Mouse (Mus musculus) forebrain, embryonic 12.5 days (tissue): ENCODE measurements at regions not wholly inside any gene's neighbourhood (a gene's known extent, or its start where the extent isn't known, plus 50 kb on each side); places are given as distances from the start of the nearest gene placed in this dataset.

Experiments
- ATAC-seq: fragments of 200-750 bp; cut with Nextera tagmentation; 2 replicates; pipeline ENCODE4 v1.8.0; 2017; ENCODE audit warnings: moderate TSS enrichment; ENCODE audit not compliant: low FRiP score
- H3K27ac ChIP-seq: fragments of 300-500 bp; sonication (generic); 2 replicates; pipeline ENCODE4 v1.5.1; 2016; ENCODE audit warnings: mild to moderate bottlenecking
- H3K27me3 ChIP-seq: fragments of 300-500 bp; sonication (generic); 2 replicates; pipeline ENCODE4 v1.6.1; 2016; ENCODE audit warnings: mild to moderate bottlenecking
- H3K36me3 ChIP-seq: fragments of 300-500 bp; sonication (generic); replicated peaks from 2 replicates; pipeline ENCODE4 v1.6.1; 2016; ENCODE audit warnings: mild to moderate bottlenecking
- H3K4me1 ChIP-seq: fragments of 300-500 bp; sonication (generic); 2 replicates; pipeline ENCODE4 v1.6.1; 2016
- H3K4me2 ChIP-seq: fragments of 300-500 bp; sonication (generic); 2 replicates; pipeline ENCODE4 v1.6.1; 2016; ENCODE audit warnings: mild to moderate bottlenecking, moderate library complexity
- H3K4me3 ChIP-seq: fragments of 300-500 bp; sonication (generic); replicated peaks from 2 replicates; pipeline ENCODE4 v1.5.1; 2016; ENCODE audit warnings: mild to moderate bottlenecking
- H3K9ac ChIP-seq: fragments of 300-500 bp; sonication (generic); 2 replicates; pipeline ENCODE4 v1.6.1; 2016; ENCODE audit warnings: mild to moderate bottlenecking
- H3K9me3 ChIP-seq: fragments of 300-500 bp; sonication (generic); 2 replicates; pipeline ENCODE4 v1.6.1; 2016
- WGBS: fragments of 180-500 bp; shearing (Covaris S2); methylation state at CpG from one replicate; pipeline ENCODE4 v1.1.7; 2016; 5-methylcytosine and 5-hydroxymethylcytosine counted together

GRCm38 (mm10) chr13:29015605-29015994 is 62.1 kb upstream of the Sox4 start:
- no peaks in the 10 kb centered on the region for H3K9me3 ChIP-seq
- H3K4me1 ChIP-seq: peaks cover 35% of the 10 kb centered on the region
- peak overlapping the region; percentile 77 for H3K27ac ChIP-seq
- H3K9ac ChIP-seq: 0 out of 2 replicates have a peak overlapping the region, but pooled peaks have one; percentile 33
- ATAC-seq: peak; percentile 71
- WGBS: 10% methylated on average over 9 of the region's 9 CpGs
- peak overlapping the region; percentile 48 for H3K4me2 ChIP-seq
- no peaks in the 10 kb centered on the region for H3K36me3 ChIP-seq
- H3K4me3 ChIP-seq: peak overlapping the region; percentile 7
- no peaks in the 10 kb centered on the region for H3K27me3 ChIP-seq

- Histone ChIP-seq H3K9me3 (no peaks in the 10 kb centered on the region), H3K4me3 (peak overlapping the region; percentile 7), H3K36me3 (no peaks in the 10 kb centered on the region), H3K27ac (peak overlapping the region; percentile 77), H3K4me1 (peaks cover 35% of the 10 kb centered on the region), H3K27me3 (no peaks in the 10 kb centered on the region), H3K9ac (peak overlapping the region; percentile 33; the same call in 1 of the 2 replicates), H3K4me2 (peak overlapping the region; percentile 48)
- WGBS: 11% methylated on average over 13 of the region's 13 CpGs
- peak; percentile 71 for ATAC-seq
Measured at GRCm38 (mm10) chr13:29014827-29015604, 61.5 kb upstream of the Sox4 start.

GRCm38 (mm10) chr13:29014066-29014826 is 60.7 kb upstream of the Sox4 start:
- ATAC-seq: peak; percentile 51
- Histone ChIP-seq H3K27ac (peak overlapping the region; percentile 77), H3K4me3 (no peak overlapping the region)

DNA sequence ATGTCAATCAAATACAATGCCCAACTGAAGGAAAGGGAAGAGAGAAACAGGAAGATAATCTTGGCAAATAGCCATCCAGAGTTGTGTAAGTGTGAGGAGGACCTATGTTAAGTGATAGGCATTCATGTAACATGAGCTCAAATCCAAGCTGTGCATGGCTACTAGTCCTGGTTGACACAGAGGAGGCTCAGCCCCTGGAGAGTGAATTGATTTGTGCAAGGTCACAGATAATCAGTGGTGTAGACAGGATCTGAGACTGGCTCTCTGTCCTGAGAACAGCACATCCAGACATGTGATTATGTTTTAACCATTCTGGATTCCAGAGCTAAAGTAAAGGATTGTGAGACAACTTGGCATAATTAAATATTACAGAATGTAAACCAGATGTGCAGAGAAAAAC is 53.0 kb upstream of the Sox4 start:
- no peak for ATAC-seq
- Histone ChIP-seq H3K27ac (no peak overlapping the region), H3K9ac (no peak overlapping the region), H3K9me3 (no peaks in the 10 kb centered on the region), H3K36me3 (no peaks in the 10 kb centered on the region), H3K27me3 (no peaks in the 10 kb centered on the region), H3K4me1 (no peaks in the 10 kb centered on the region), H3K4me2 (no peak overlapping the region), H3K4me3 (no peak overlapping the region)

More at GRCm38 (mm10) chr13:29014066-29014826, 60.7 kb upstream of the Sox4 start:
- Histone ChIP-seq H3K9ac (peak overlapping the region; percentile 33; the same call in 1 of the 2 replicates), H3K9me3 (no peaks in the 10 kb centered on the region), H3K4me2 (peak overlapping the region; percentile 48), H3K27me3 (no peaks in the 10 kb centered on the region), H3K36me3 (no peaks in the 10 kb centered on the region), H3K4me1 (peaks cover 35% of the 10 kb centered on the region)
- WGBS: 62% methylated on average over 15 of the region's 15 CpGs
